Mouse (Mus musculus) embryonic facial prominence, embryonic 15.5 days (tissue): ENCODE results near the gene Gm28845. TPM values are rescaled to one million over a fixed set of nuclear protein-coding genes. Genes with fewer than 3 reads are reported as not detected.

ENCODE experiments used
- ATAC-seq: fragments of 200-750 bp; cut with Nextera tagmentation; 2 replicates; pipeline ENCODE4 v1.8.0; 2017; ENCODE audit warnings: low read depth, moderate TSS enrichment; ENCODE audit not compliant: insufficient number of reproducible peaks, low FRiP score, low TSS enrichment
- H3K27ac ChIP-seq: fragments of 300-500 bp; sonication (generic); replicated peaks from 2 replicates; pipeline ENCODE4 v1.5.1; 2015; ENCODE audit warnings: mild to moderate bottlenecking, inconsistent platforms
- H3K27me3 ChIP-seq: fragments of 300-500 bp; sonication (generic); 2 replicates; pipeline ENCODE4 v1.6.1; 2015; ENCODE audit warnings: inconsistent platforms
- H3K36me3 ChIP-seq: fragments of 300-500 bp; sonication (generic); 2 replicates; pipeline ENCODE4 v1.6.1; 2015; ENCODE audit warnings: mild to moderate bottlenecking, inconsistent platforms
- H3K4me1 ChIP-seq: fragments of 300-500 bp; sonication (generic); 2 replicates; pipeline ENCODE4 v1.6.1; 2015; ENCODE audit warnings: inconsistent platforms
- H3K4me2 ChIP-seq: fragments of 300-500 bp; sonication (generic); replicated peaks from 2 replicates; pipeline ENCODE4 v1.6.1; 2015; ENCODE audit warnings: mild to moderate bottlenecking, inconsistent platforms
- H3K4me3 ChIP-seq: fragments of 300-500 bp; sonication (generic); replicated peaks from 2 replicates; pipeline ENCODE4 v1.5.1; 2015; ENCODE audit warnings: mild to moderate bottlenecking, inconsistent platforms
- H3K9ac ChIP-seq: fragments of 300-500 bp; sonication (generic); 2 replicates; pipeline ENCODE4 v1.6.1; 2015; ENCODE audit warnings: inconsistent platforms
- H3K9me3 ChIP-seq: fragments of 300-500 bp; sonication (generic); replicated peaks from 2 replicates; pipeline ENCODE4 v1.6.1; 2016; ENCODE audit warnings: inconsistent platforms
- WGBS: fragments of 180-500 bp; shearing (Covaris S2); methylation state at CpG from one replicate; pipeline ENCODE4 v1.1.7; 2015; 5-methylcytosine and 5-hydroxymethylcytosine counted together
- polyA plus RNA-seq: library from polyadenylated mRNA; unstranded; fragments of >200 nt; fragmentation: Nextera tagmentation; extraction: Ambion mirVana; gene quantifications from 2 replicates; pipeline ENCODE4 v1.2.1, GENCODE M21; 2015

The Gm28845 gene
- not detected in 2 replicates for polyA plus RNA-seq

DNA sequence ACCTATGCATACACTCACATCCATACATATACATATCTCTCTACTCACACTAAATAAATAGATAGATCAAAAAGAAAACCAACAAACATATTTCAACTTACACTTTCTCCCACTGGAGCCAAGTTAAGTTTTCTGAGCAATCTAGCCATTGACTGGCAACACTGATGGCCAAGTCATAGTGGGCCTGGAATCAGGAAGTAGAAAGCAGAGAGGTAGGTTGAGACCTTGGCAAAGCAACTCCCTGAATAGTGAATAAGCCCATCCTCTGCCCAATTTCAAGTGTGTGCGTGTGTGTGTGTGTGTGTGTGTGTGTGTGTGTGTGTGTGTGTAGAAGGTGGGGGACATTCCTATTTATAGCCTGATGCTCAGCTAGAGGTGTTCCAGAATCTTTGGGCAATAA lies at the start of gene Gm28845:
TSS of gene Gm28845 (minus strand) at position 121 of the 400 bp plus-strand sequence.
- ATAC-seq, result no peak
- Histone ChIP-seq H3K4me2 (no peak within 1 kb of the TSS), H3K9me3 (no peaks in the 10 kb centered on the region), H3K4me3 (no peak within 1 kb of the TSS), H3K27me3 (no peaks in the 10 kb centered on the region), H3K4me1 (no peaks in the 10 kb centered on the region), H3K27ac (no peak within 1 kb of the TSS), H3K9ac (no peak within 1 kb of the TSS), H3K36me3 (no peaks in the 10 kb centered on the region)
- WGBS, result 85% methylated on average over 1 of the region's 1 CpGs

DNA sequence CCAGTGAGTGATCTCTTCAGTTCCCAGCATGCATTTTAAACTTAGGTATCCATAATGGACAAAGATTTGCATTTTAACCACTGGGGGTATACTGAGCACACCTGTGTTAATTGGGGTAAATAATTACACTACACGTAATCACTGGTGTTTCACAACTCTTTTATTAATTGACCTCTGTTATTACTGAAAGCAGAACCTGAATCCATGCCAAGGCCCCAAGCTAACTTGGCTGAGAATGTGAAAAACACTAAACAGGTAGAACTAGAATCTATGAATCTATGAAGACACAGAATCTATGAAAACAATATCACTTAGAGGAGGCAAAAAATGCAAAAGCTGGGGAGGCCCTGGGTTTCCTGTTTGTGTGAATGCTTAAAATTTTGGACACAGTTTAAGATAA lies 48.1 kb upstream of the Gm28845 start:
- 66% methylated on average over 1 of the region's 1 CpGs for WGBS
- no peak overlapping the region for H3K4me2 ChIP-seq
- H3K4me3 ChIP-seq, result no peak overlapping the region

DNA sequence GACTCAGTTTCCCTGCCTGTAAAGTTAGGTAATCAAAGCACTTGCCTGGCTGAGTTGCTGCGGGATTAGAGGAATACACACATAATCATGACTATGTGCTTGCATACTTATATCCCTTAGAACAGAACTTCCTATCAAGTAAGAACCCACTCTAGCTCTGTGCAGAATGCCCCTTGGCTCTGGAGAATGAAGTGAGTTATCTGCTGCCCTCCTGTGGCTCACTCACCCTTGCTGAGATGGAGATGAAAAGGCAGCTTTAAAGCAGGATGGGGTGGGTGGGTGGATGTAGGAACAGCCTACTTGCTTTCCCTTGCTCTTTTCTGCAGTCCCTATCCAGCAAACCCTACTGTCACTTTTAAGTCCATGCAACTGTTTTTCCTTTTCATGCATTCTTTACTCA lies 42.9 kb upstream of the Gm28845 start:
- no peak overlapping the region for H3K4me3 ChIP-seq
- 91% methylated on average over 1 of the region's 1 CpGs for WGBS
- no peak overlapping the region for H3K9ac ChIP-seq
- peaks cover 83% of the 10 kb centered on the region for H3K36me3 ChIP-seq
- no peak for ATAC-seq
- no peaks in the 10 kb centered on the region for H3K27me3 ChIP-seq
- H3K4me2 ChIP-seq, result no peak overlapping the region
- no peaks in the 10 kb centered on the region for H3K4me1 ChIP-seq
- H3K9me3 ChIP-seq, result no peaks in the 10 kb centered on the region
- H3K27ac ChIP-seq, result no peak overlapping the region

More for the DNA sequence above, 48.1 kb upstream of the Gm28845 start:
- H3K27ac ChIP-seq, result no peak overlapping the region
- ATAC-seq, result no peak
- H3K27me3 ChIP-seq, result no peaks in the 10 kb centered on the region
- H3K9me3 ChIP-seq, result no peaks in the 10 kb centered on the region
- H3K36me3 ChIP-seq, result peaks cover 82% of the 10 kb centered on the region
- no peaks in the 10 kb centered on the region for H3K4me1 ChIP-seq
- no peak overlapping the region for H3K9ac ChIP-seq

DNA sequence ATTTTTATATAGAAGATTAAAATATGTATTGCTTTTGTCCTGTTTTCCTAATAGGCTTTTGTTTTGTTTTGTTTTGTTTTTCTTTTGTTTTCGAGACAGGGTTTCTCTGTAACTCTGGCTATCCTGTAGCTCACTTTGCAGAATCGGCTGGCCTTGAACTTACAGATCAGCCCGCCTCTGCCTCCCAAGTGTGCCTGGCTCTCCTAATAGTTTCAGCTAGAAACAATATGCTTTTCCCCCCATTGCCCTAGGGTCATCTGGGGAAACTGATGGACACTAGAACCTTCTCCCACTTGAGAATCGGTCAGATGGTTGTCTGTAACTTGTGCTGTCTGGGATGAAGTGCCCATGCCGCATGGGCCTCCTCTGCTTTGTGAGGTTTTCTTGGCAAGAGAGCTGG lies 36.8 kb upstream of the Gm28845 start:
- H3K36me3 ChIP-seq, result peaks cover 31% of the 10 kb centered on the region
- no peak overlapping the region for H3K4me3 ChIP-seq
- H3K4me1 ChIP-seq, result no peaks in the 10 kb centered on the region
- ATAC-seq, result no peak
- no peak overlapping the region for H3K27ac ChIP-seq
- H3K27me3 ChIP-seq, result no peaks in the 10 kb centered on the region
- no peaks in the 10 kb centered on the region for H3K9me3 ChIP-seq
- WGBS, result 90% methylated on average over 5 of the region's 5 CpGs
- no peak overlapping the region for H3K4me2 ChIP-seq
- no peak overlapping the region for H3K9ac ChIP-seq

DNA sequence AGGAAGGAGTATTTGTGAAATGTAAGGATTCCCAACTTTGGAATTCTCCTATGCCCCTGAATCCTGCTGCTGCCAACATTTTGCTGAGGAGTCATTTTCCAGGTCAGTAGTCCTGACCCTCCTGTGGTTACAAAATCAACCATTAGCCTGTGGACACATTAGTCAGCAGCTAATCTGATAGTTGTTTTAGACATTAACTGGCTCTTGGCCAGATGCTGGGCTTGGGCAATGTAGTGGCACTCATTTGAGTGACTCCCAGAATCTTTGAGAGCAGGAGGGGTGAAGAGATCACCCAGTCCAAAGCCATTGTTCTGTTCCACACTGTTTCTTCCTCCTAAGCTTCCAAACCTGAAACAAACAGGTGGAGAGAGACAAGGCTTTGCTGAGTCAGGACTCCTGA lies 35.5 kb upstream of the Gm28845 start:
- H3K27me3 ChIP-seq, result no peaks in the 10 kb centered on the region
- no peaks in the 10 kb centered on the region for H3K9me3 ChIP-seq
- peaks cover 18% of the 10 kb centered on the region for H3K36me3 ChIP-seq
- no peak for ATAC-seq
- H3K4me3 ChIP-seq, result no peak overlapping the region
- H3K27ac ChIP-seq, result no peak overlapping the region
- H3K4me2 ChIP-seq, result no peak overlapping the region
- H3K9ac ChIP-seq, result no peak overlapping the region
- no peaks in the 10 kb centered on the region for H3K4me1 ChIP-seq

DNA sequence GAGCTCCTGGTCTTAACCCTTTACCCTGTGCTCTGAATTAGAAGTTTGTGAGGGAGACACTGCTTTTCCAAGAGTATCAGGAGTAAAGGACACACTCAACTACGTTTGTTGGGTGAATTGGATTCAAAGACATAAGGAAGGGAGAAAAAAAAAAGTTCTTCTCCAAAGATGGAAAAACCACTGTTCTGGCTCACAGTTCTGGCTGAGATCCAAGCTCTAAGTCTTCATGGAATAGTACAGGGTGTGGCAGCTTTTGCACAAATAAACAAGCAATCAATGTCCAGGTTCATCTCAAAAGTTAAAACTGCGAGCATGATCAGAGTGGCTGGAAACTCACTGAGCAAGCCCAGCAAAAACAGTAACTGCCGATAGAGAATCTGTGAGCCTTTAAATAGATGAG lies 28.6 kb upstream of the Gm28845 start:
- Histone ChIP-seq H3K4me1 (no peaks in the 10 kb centered on the region), H3K27ac (no peak overlapping the region), H3K4me2 (no peak overlapping the region), H3K36me3 (no peaks in the 10 kb centered on the region), H3K4me3 (no peak overlapping the region), H3K9ac (no peak overlapping the region), H3K27me3 (no peaks in the 10 kb centered on the region), H3K9me3 (no peaks in the 10 kb centered on the region)
- 65% methylated on average over 3 of the region's 3 CpGs for WGBS
- ATAC-seq, result no peak

DNA sequence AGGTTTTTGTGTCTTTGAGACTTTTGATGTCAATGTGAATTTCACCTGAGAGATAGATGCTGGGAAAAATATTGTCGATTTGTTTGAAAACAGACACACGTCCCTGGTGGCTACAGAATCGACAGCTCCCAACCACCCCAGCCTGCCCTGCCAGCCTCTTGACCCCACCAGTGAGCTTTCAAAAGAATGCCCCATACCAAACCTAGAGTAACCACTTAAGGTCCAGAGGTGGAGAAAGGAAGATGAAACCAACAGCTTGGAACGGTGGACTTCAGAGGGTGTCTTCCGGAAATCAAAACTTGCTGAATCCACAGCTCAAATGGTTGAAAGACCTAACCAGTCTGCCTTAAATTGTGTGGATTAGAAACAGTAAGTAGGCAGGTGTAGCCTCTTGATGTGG lies 28.0 kb upstream of the Gm28845 start:
- H3K9me3 ChIP-seq, result no peaks in the 10 kb centered on the region
- no peaks in the 10 kb centered on the region for H3K4me1 ChIP-seq
- H3K4me3 ChIP-seq, result no peak overlapping the region
- no peaks in the 10 kb centered on the region for H3K27me3 ChIP-seq
- H3K9ac ChIP-seq, result no peak overlapping the region
- H3K36me3 ChIP-seq, result no peaks in the 10 kb centered on the region
- 86% methylated on average over 5 of the region's 5 CpGs for WGBS
- no peak overlapping the region for H3K4me2 ChIP-seq
- H3K27ac ChIP-seq, result no peak overlapping the region
- no peak for ATAC-seq

DNA sequence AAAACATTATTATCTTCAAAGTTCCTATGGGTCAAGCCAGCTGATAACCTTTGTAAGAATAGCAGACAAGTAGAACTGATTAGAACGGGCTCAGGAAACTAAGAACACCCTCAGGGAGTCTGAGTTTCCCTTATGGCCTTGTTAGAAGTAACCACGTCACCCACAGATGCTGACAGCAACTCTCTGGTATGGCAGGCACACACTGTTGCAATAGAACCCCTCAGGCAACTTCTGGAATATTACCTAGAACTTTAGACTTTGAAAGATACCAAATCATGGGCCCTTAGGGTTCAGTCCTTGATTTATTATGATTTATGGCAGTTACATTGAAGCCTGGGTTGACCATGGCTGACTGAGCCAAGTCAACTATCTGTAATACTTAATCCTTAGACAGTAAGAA lies 27.2 kb upstream of the Gm28845 start:
- Histone ChIP-seq H3K27me3 (no peaks in the 10 kb centered on the region), H3K9ac (no peak overlapping the region), H3K36me3 (no peaks in the 10 kb centered on the region), H3K4me2 (no peak overlapping the region), H3K4me3 (no peak overlapping the region), H3K4me1 (no peaks in the 10 kb centered on the region), H3K27ac (no peak overlapping the region), H3K9me3 (no peaks in the 10 kb centered on the region)
- no peak for ATAC-seq
- 25% methylated on average over 2 of the region's 2 CpGs for WGBS

DNA sequence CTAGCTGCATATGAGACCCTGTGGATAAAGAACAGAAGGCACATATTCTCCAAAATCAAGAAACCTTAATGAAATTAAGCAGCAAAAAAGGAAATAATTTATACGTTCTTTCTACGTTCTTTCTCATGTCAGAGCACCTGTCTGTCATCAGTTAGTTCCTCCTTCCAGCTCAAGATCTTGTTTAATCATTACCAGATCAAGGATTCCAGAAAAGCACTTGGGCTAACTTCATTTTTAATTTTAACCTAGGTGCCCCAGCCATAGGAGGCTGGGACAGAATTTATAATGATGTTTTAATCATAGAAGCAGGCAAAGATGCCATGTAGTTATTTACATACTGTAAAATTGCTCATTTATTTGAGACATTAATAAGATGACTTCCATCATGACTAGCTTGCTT lies 25.4 kb upstream of the Gm28845 start:
- H3K4me2 ChIP-seq, result no peak overlapping the region
- no peaks in the 10 kb centered on the region for H3K27me3 ChIP-seq
- no peaks in the 10 kb centered on the region for H3K36me3 ChIP-seq
- no peak overlapping the region for H3K27ac ChIP-seq
- no peaks in the 10 kb centered on the region for H3K4me1 ChIP-seq
- no peak for ATAC-seq
- 43% methylated on average over 2 of the region's 2 CpGs for WGBS
- H3K4me3 ChIP-seq, result no peak overlapping the region
- H3K9ac ChIP-seq, result no peak overlapping the region
- no peaks in the 10 kb centered on the region for H3K9me3 ChIP-seq

DNA sequence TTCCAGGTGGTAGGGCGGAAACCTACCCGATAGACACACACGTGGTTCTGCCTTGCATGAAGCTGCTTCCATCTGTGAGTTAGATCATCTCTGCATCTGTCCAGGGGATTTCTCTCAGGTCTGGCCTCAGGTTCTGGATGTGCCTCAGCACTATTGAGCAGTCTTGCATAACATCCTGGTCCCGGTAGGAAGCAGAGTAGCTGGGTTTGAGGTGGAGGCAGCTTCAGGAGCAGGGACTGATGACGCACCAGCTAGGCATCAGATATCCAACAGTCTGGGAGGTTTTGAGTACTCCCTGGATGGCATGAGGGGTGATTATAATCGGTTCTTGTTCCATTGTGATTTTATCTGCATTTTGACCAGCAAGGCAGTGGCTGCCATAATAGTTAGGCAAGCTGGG lies 18.2 kb upstream of the Gm28845 start:
- no peaks in the 10 kb centered on the region for H3K9me3 ChIP-seq
- no peaks in the 10 kb centered on the region for H3K27me3 ChIP-seq
- no peaks in the 10 kb centered on the region for H3K36me3 ChIP-seq
- H3K4me3 ChIP-seq, result no peak overlapping the region
- H3K27ac ChIP-seq, result no peak overlapping the region
- no peak overlapping the region for H3K9ac ChIP-seq
- 74% methylated on average over 6 of the region's 6 CpGs for WGBS
- no peaks in the 10 kb centered on the region for H3K4me1 ChIP-seq
- no peak for ATAC-seq
- H3K4me2 ChIP-seq, result no peak overlapping the region

DNA sequence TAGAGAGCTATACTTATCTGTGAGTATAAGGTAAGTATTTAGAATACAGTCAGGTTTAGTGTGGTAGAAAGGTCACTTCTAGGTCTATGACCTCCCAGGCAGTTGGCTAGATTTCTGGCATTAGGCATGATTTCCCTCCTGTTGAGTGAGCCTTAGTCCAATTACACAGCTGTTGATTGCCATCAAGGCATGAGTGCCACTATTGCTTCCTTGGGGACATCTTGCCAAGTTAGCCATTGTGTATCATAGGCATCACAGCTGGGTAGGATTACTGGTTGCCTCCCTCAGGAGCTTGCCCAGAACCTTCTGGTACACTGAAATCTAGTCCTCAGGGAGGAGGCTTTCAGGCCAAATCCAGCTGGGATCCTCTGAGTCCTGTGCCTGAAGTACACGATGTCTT lies 13.5 kb upstream of the Gm28845 start:
- no peak overlapping the region for H3K4me3 ChIP-seq
- no peak overlapping the region for H3K27ac ChIP-seq
- no peaks in the 10 kb centered on the region for H3K9me3 ChIP-seq
- no peaks in the 10 kb centered on the region for H3K4me1 ChIP-seq
- no peak for ATAC-seq
- no peaks in the 10 kb centered on the region for H3K27me3 ChIP-seq
- no peaks in the 10 kb centered on the region for H3K36me3 ChIP-seq
- H3K9ac ChIP-seq, result no peak overlapping the region
- H3K4me2 ChIP-seq, result no peak overlapping the region
- 91% methylated on average over 1 of the region's 1 CpGs for WGBS

DNA sequence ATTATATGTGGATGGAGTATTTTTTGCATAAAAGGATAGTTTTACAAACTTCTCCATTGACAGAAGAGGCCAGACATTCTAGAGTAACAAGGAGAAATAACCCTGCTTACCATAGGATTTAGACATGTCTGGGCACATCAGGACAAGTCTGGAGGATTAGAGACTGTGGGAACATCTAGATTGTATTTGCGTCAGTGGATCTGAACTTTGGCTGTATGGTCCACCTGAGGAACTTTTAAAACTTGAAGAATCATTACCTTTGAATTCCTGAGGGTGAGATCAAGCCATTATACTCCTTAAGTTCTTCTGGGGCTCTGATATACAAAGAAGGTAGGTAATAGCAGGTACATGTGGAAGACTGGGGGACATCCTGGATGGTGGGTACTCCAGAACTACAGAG lies 12.3 kb upstream of the Gm28845 start:
- Histone ChIP-seq H3K27ac (no peak overlapping the region), H3K9me3 (no peaks in the 10 kb centered on the region), H3K27me3 (no peaks in the 10 kb centered on the region), H3K4me2 (no peak overlapping the region), H3K36me3 (no peaks in the 10 kb centered on the region), H3K4me1 (no peaks in the 10 kb centered on the region), H3K4me3 (no peak overlapping the region), H3K9ac (no peak overlapping the region)
- ATAC-seq, result no peak
- 70% methylated on average over 1 of the region's 1 CpGs for WGBS
